Mouse (Mus musculus) neural tube, embryonic 11.5 days (tissue): ENCODE measurements at regions not wholly inside any gene's neighbourhood (a gene's known extent, or its start where the extent isn't known, plus 50 kb on each side); places are given as distances from the start of the nearest gene placed in this dataset.

Experiments
- ATAC-seq: fragments of 200-750 bp; cut with Nextera tagmentation; 2 replicates; pipeline ENCODE4 v1.8.0; 2017; ENCODE audit warnings: moderate number of reproducible peaks, mild to moderate bottlenecking, moderate TSS enrichment, moderate library complexity; ENCODE audit not compliant: insufficient read depth, low FRiP score, low TSS enrichment
- DNase-seq: peaks from one replicate; pipeline ENCODE4 v3.0.0-alpha.2; 2015; ENCODE audit warnings: low spot score
- H3K27ac ChIP-seq: fragments of 300-500 bp; sonication (generic); 2 replicates; pipeline ENCODE4 v1.5.1; 2014; ENCODE audit warnings: low read depth, mild to moderate bottlenecking, low read length
- H3K27me3 ChIP-seq: fragments of 300-500 bp; sonication (generic); 2 replicates; pipeline ENCODE4 v1.6.1; 2014; ENCODE audit warnings: mild to moderate bottlenecking, low read length, mixed read lengths; ENCODE audit not compliant: control insufficient read depth, insufficient read depth
- H3K36me3 ChIP-seq: fragments of 300-500 bp; sonication (generic); 2 replicates; pipeline ENCODE4 v1.6.1; 2014; ENCODE audit warnings: mild to moderate bottlenecking, low read length, moderate library complexity, mixed read lengths; ENCODE audit not compliant: control insufficient read depth, insufficient read depth
- H3K4me1 ChIP-seq: fragments of 300-500 bp; sonication (generic); 2 replicates; pipeline ENCODE4 v1.6.1; 2014; ENCODE audit warnings: low read length, mixed read lengths; ENCODE audit not compliant: control insufficient read depth, insufficient read depth
- H3K4me2 ChIP-seq: fragments of 300-500 bp; sonication (generic); 2 replicates; pipeline ENCODE4 v1.6.1; 2014; ENCODE audit warnings: low read depth, mild to moderate bottlenecking, moderate library complexity
- H3K4me3 ChIP-seq: fragments of 300-500 bp; sonication (generic); 2 replicates; pipeline ENCODE4 v1.5.1; 2014; ENCODE audit warnings: low read depth, low read length
- H3K9ac ChIP-seq: fragments of 300-500 bp; sonication (generic); 2 replicates; pipeline ENCODE4 v1.6.1; 2014; ENCODE audit warnings: mild to moderate bottlenecking, low read length
- H3K9me3 ChIP-seq: fragments of 300-500 bp; sonication (generic); 2 replicates; pipeline ENCODE4 v1.6.1; 2016; ENCODE audit warnings: low read length; ENCODE audit not compliant: control insufficient read depth
- WGBS: fragments of 180-500 bp; shearing (Covaris S2); extraction: QIAGEN DNeasy Blood & Tissue Kit; methylation state at CpG from one replicate; pipeline ENCODE4 v1.1.7; 2014; 5-methylcytosine and 5-hydroxymethylcytosine counted together

- no peak overlapping the region for H3K27ac ChIP-seq
Observed at GRCm38 (mm10) chr3:144332353-144332752, 127.3 kb upstream of the Lmo4 start.

GRCm38 (mm10) chr3:144329117-144329516 lies 124.1 kb upstream of the Lmo4 start:
- Histone ChIP-seq H3K27ac (no peak overlapping the region), H3K9ac (no peak overlapping the region), H3K27me3 (no peaks in the 10 kb centered on the region), H3K4me3 (no peak overlapping the region), H3K4me2 (no peak overlapping the region), H3K9me3 (no peaks in the 10 kb centered on the region), H3K36me3 (no peaks in the 10 kb centered on the region), H3K4me1 (no peaks in the 10 kb centered on the region)
- ATAC-seq (no peak), DNase-seq (no peak)
- whole genome bisulfite sequencing: 90% methylated on average over 7 of the region's 7 CpGs

More at GRCm38 (mm10) chr3:144332353-144332752, 127.3 kb upstream of the Lmo4 start:
- no peaks in the 10 kb centered on the region for H3K9me3 ChIP-seq
- 0 out of 2 replicates have a peak, but pooled peaks have one; percentile 40 for ATAC-seq
- no peaks in the 10 kb centered on the region for H3K27me3 ChIP-seq
- H3K9ac ChIP-seq: no peak overlapping the region
- peak; percentile 33 for DNase-seq
- H3K4me1 ChIP-seq: no peaks in the 10 kb centered on the region
- WGBS: 7% methylated on average over 5 of the region's 5 CpGs
- no peak overlapping the region for H3K4me3 ChIP-seq
- no peaks in the 10 kb centered on the region for H3K36me3 ChIP-seq
- H3K4me2 ChIP-seq: no peak overlapping the region

- Histone ChIP-seq H3K4me2 (no peak overlapping the region), H3K4me3 (no peak overlapping the region), H3K36me3 (no peaks in the 10 kb centered on the region), H3K27me3 (no peaks in the 10 kb centered on the region), H3K27ac (no peak overlapping the region), H3K4me1 (no peaks in the 10 kb centered on the region), H3K9ac (no peak overlapping the region), H3K9me3 (no peaks in the 10 kb centered on the region)
- ATAC-seq: no peak; the same call in 1 of the 2 replicates
- no peak for DNase-seq
- WGBS: 96% methylated on average over 8 of the region's 8 CpGs
Observed at GRCm38 (mm10) chr3:144327235-144327760, 122.3 kb upstream of the Lmo4 start.

- Histone ChIP-seq H3K9me3 (no peaks in the 10 kb centered on the region), H3K4me2 (no peak overlapping the region), H3K4me3 (no peak overlapping the region), H3K27ac (no peak overlapping the region), H3K27me3 (no peaks in the 10 kb centered on the region), H3K36me3 (no peaks in the 10 kb centered on the region), H3K4me1 (no peaks in the 10 kb centered on the region), H3K9ac (no peak overlapping the region)
- 98% methylated on average over 2 of the region's 2 CpGs for WGBS
- DNase-seq: no peak
- ATAC-seq: no peak
Observed at GRCm38 (mm10) chr3:144324974-144325373, 120.0 kb upstream of the Lmo4 start.

GRCm38 (mm10) chr3:144323524-144323923 lies 118.5 kb upstream of the Lmo4 start:
- DNase-seq (no peak), ATAC-seq (no peak)
- Histone ChIP-seq H3K36me3 (no peaks in the 10 kb centered on the region), H3K4me1 (no peaks in the 10 kb centered on the region), H3K4me2 (no peak overlapping the region), H3K27me3 (no peaks in the 10 kb centered on the region), H3K4me3 (no peak overlapping the region), H3K9me3 (no peaks in the 10 kb centered on the region), H3K9ac (no peak overlapping the region), H3K27ac (no peak overlapping the region)
- 96% methylated on average over 3 of the region's 3 CpGs for WGBS

- H3K4me3 ChIP-seq: no peak overlapping the region
- H3K27ac ChIP-seq: no peak overlapping the region
- H3K9me3 ChIP-seq: no peaks in the 10 kb centered on the region
- no peak for ATAC-seq
- H3K9ac ChIP-seq: no peak overlapping the region
- WGBS: 66% methylated on average over 11 of the region's 11 CpGs
- H3K36me3 ChIP-seq: no peaks in the 10 kb centered on the region
- no peak for DNase-seq
- no peaks in the 10 kb centered on the region for H3K4me1 ChIP-seq
- H3K27me3 ChIP-seq: no peaks in the 10 kb centered on the region
- no peak overlapping the region for H3K4me2 ChIP-seq
Observed at GRCm38 (mm10) chr3:144319468-144320205, 114.6 kb upstream of the Lmo4 start.

GRCm38 (mm10) chr3:144318761-144319467 lies 113.9 kb upstream of the Lmo4 start:
- H3K9ac ChIP-seq: no peak overlapping the region
- H3K9me3 ChIP-seq: no peaks in the 10 kb centered on the region
- ATAC-seq (peak; percentile 35; the same call in 1 of the 2 replicates), DNase-seq (no peak)
- H3K27ac ChIP-seq: no peak overlapping the region
- no peaks in the 10 kb centered on the region for H3K4me1 ChIP-seq
- WGBS: 53% methylated on average over 16 of the region's 16 CpGs
- no peaks in the 10 kb centered on the region for H3K36me3 ChIP-seq
- no peaks in the 10 kb centered on the region for H3K27me3 ChIP-seq
- no peak overlapping the region for H3K4me2 ChIP-seq
- no peak overlapping the region for H3K4me3 ChIP-seq

GRCm38 (mm10) chr3:144310748-144311147 lies 105.7 kb upstream of the Lmo4 start:
- ATAC-seq: no peak
- H3K9me3 ChIP-seq: no peaks in the 10 kb centered on the region
- H3K4me1 ChIP-seq: no peaks in the 10 kb centered on the region
- no peak for DNase-seq
- H3K9ac ChIP-seq: no peak overlapping the region
- H3K4me3 ChIP-seq: no peak overlapping the region
- H3K27ac ChIP-seq: no peak overlapping the region
- H3K27me3 ChIP-seq: no peaks in the 10 kb centered on the region
- 89% methylated on average over 5 of the region's 5 CpGs for WGBS
- H3K4me2 ChIP-seq: no peak overlapping the region
- no peaks in the 10 kb centered on the region for H3K36me3 ChIP-seq
